Mouse (Mus musculus) stomach, postnatal 0 days (tissue): ENCODE data around the gene Hes2. TPM values are rescaled to one million over a fixed set of nuclear protein-coding genes. Genes with fewer than 3 reads are reported as not detected.

Experiments
- ATAC-seq: fragments of 200-750 bp; cut with Nextera tagmentation; 2 replicates; pipeline ENCODE4 v1.8.0; 2017; ENCODE audit not compliant: low FRiP score, low TSS enrichment
- DNase-seq: peaks from one replicate; pipeline ENCODE4 v3.0.0-alpha.2; 2016; ENCODE audit warnings: low spot score
- H3K27ac ChIP-seq: fragments of 300-500 bp; sonication (generic); replicated peaks from 2 replicates; pipeline ENCODE4 v1.5.1; 2014; ENCODE audit warnings: mild to moderate bottlenecking, control low read depth
- H3K27me3 ChIP-seq: fragments of 300-500 bp; sonication (generic); 2 replicates; pipeline ENCODE4 v1.6.1; 2014; ENCODE audit warnings: low read length; ENCODE audit not compliant: control insufficient read depth, insufficient read depth
- H3K36me3 ChIP-seq: fragments of 300-500 bp; sonication (generic); 2 replicates; pipeline ENCODE4 v1.6.1; 2014; ENCODE audit warnings: low read length, mixed read lengths; ENCODE audit not compliant: control insufficient read depth, insufficient read depth
- H3K4me1 ChIP-seq: fragments of 300-500 bp; sonication (generic); replicated peaks from 2 replicates; pipeline ENCODE4 v1.6.1; 2014; ENCODE audit warnings: antibody characterized with exemption; ENCODE audit not compliant: control insufficient read depth, insufficient read depth
- H3K4me2 ChIP-seq: fragments of 300-500 bp; sonication (generic); replicated peaks from 2 replicates; pipeline ENCODE4 v1.6.1; 2014; ENCODE audit warnings: low read depth, mild to moderate bottlenecking, control low read depth, moderate library complexity
- H3K4me3 ChIP-seq: fragments of 300-500 bp; sonication (generic); 2 replicates; pipeline ENCODE4 v1.5.1; 2014; ENCODE audit warnings: low read depth, low read length, control low read depth
- H3K9ac ChIP-seq: fragments of 300-500 bp; sonication (generic); 2 replicates; pipeline ENCODE4 v1.6.1; 2014; ENCODE audit warnings: mild to moderate bottlenecking, low read length, control low read depth, mixed read lengths
- H3K9me3 ChIP-seq: fragments of 300-500 bp; sonication (generic); 2 replicates; pipeline ENCODE4 v1.6.1; 2016; ENCODE audit warnings: low read length; ENCODE audit not compliant: control insufficient read depth
- CTCF ChIP-seq: IDR thresholded peaks from 2 replicates; pipeline ENCODE4 v1.5.1; 2016; ENCODE audit warnings: antibody characterized with exemption, low read depth, mild to moderate bottlenecking, moderate library complexity
- EP300 ChIP-seq: optimal IDR thresholded peaks from 2 replicates; pipeline ENCODE3; 2016; ENCODE audit warnings: antibody characterized with exemption
- WGBS: fragments of 180-500 bp; shearing (Covaris S2); extraction: QIAGEN DNeasy Blood & Tissue Kit; methylation state at CpG from one replicate; pipeline ENCODE4 v1.1.7; 2014; 5-methylcytosine and 5-hydroxymethylcytosine counted together
- polyA plus RNA-seq: library from polyadenylated mRNA; unstranded; fragments of >200 nt; fragmentation: Nextera tagmentation; extraction: Ambion mirVana; gene quantifications from 2 replicates; pipeline ENCODE4 v1.2.1, GENCODE M21; 2015

The Hes2 gene
- polyA plus RNA-seq, 1 experiment from 2014 or later, result 0.87 TPM

DNA sequence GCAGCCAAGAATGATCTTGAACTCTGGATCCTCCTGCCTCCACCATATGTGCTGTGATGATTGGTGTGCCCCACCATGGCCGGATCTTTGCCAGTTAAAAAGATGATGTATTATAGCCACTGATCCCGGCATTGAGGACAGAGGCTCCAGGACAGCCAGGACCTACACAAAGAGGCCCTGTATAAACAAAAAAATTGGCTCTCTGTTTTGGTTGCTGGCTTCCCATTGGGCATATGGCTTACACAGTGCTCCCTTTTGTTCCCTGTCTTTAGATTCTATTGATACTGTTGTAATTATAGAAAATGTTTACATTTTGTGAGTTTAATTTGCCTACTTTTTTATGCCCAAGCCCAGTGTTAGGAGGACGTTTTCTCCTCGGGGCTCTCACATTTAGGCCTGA, 33.9 kb downstream of the Hes2 start:
- 23% methylated on average over 4 of the region's 4 CpGs for WGBS
- no peak for ATAC-seq
- Histone ChIP-seq H3K9me3 (no peaks in the 10 kb centered on the region), H3K4me2 (no peak overlapping the region), H3K27me3 (no peaks in the 10 kb centered on the region), H3K4me3 (no peak overlapping the region), H3K9ac (no peak overlapping the region), H3K36me3 (no peaks in the 10 kb centered on the region), H3K27ac (no peak overlapping the region), H3K4me1 (no peaks in the 10 kb centered on the region)
- TF ChIP-seq EP300, result no peak
- TF ChIP-seq CTCF, result no peak
- no peak for DNase-seq

DNA sequence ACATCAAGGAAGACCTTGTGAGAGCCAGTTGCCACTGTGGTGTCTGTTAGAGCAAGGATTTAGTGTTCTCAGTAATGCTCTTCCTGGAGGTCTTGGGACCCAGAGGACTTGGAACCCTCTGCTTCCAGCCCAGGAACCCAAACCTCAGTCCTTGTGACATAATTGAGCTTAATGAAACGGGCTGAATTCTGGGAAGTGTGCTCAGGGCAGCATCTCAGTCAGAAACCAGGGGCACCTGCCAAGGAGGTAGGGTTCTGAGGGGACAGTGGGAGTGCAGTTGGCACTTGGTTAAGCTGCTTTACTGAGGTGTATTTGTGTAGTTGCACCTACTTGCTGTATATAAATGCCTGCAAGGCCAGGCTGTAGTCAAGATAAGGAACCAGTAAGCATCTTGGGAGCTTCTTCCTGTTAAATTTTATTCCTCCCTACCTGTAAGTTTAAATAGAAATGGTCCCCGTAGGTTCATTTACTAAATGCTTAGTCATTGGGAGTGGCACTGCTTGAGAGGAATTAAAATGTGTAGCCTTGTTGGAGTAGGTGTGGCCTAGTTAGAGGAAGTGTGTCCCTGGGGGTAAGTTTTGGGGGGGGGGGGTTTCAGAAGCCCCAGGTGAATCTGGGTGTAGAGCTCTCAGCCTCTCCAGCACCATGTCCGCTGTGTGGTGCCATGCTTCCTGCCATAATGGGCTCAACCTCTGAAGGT, 36.0 kb downstream of the Hes2 start:
- Histone ChIP-seq H3K27ac (no peak overlapping the region), H3K9me3 (no peaks in the 10 kb centered on the region), H3K4me3 (no peak overlapping the region), H3K4me1 (no peaks in the 10 kb centered on the region), H3K4me2 (no peak overlapping the region), H3K9ac (no peak overlapping the region), H3K27me3 (no peaks in the 10 kb centered on the region), H3K36me3 (no peaks in the 10 kb centered on the region)
- no peak for DNase-seq
- no peak for ATAC-seq
- TF ChIP-seq CTCF (no peak), EP300 (no peak)
- 69% methylated on average over 3 of the region's 3 CpGs for WGBS

DNA sequence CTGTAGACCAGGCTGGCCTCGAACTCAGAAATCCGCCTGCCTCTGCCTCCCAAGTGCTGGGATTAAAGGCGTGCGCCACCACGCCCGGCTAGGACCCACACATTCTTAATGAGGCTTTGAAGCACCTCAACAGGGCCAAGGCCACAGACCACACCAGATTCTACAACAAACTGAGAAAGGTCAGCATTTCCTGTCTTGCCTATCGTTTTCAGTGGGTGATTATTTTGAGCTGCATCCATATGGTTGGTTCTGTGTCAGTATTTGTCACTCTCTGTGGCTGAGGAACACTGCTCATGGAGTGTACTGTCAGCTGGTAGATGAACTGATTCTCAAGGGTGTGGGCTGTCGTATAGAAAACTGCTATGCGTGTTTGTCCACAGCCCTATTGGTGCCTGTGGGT, 37.6 kb downstream of the Hes2 start:
- no peak overlapping the region for H3K4me3 ChIP-seq
- no peak overlapping the region for H3K9ac ChIP-seq
- no peaks in the 10 kb centered on the region for H3K4me1 ChIP-seq
- H3K27ac ChIP-seq, result no peak overlapping the region
- H3K27me3 ChIP-seq, result no peaks in the 10 kb centered on the region
- H3K36me3 ChIP-seq, result no peaks in the 10 kb centered on the region
- no peaks in the 10 kb centered on the region for H3K9me3 ChIP-seq
- TF ChIP-seq CTCF, result no peak
- TF ChIP-seq EP300, result no peak
- DNase-seq (no peak), ATAC-seq (no peak)
- 87% methylated on average over 8 of the region's 9 CpGs for WGBS
- no peak overlapping the region for H3K4me2 ChIP-seq

DNA sequence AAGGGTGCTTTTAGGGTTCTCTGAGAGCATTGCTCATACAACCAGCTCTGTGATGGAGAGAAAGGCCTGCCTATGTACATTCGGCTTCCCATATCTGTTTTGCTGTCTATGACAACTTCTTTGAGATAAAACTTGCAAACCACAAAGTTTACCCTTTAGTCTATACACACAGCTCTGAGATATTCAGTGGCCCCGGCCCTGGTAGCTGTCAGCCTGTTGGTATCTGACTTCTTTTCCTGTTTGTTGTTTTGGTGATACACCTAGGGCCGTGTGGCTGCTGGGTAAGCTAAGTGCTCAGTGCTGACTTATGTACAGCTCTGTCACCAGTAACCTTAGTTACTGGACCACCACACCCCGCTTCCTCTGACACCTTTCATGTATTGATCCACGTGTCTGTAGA, 38.9 kb downstream of the Hes2 start:
- no peak for TF ChIP-seq CTCF
- no peak for TF ChIP-seq EP300
- ATAC-seq, result peak; percentile 85

DNA sequence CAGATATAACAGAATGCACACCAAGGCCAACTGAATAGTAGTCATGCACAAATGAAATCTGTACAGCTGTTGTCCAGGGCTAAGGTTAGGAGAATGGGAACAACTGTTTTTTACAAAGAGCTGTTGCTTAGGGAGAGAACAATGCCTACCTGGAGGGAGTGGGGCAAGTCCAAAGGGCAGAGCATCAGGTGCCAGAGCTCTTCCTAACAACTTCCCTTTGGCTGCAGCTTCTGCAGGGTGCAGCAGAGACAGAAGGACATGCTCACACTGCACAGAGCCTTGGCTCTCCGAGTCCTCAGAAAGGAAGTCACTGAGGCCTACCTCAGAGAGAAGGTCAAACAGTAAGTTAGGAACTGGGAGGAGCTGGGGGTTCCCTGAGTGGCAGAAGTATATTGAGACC, 41.0 kb downstream of the Hes2 start:
- H3K4me3 ChIP-seq, result no peak overlapping the region
- no peak overlapping the region for H3K4me2 ChIP-seq
- WGBS, result 71% methylated on average over 1 of the region's 1 CpGs
- H3K27ac ChIP-seq, result no peak overlapping the region
- H3K36me3 ChIP-seq, result no peaks in the 10 kb centered on the region
- H3K27me3 ChIP-seq, result no peaks in the 10 kb centered on the region
- H3K9ac ChIP-seq, result no peak overlapping the region
- H3K4me1 ChIP-seq, result no peaks in the 10 kb centered on the region
- no peak for DNase-seq
- no peaks in the 10 kb centered on the region for H3K9me3 ChIP-seq
- peak; percentile 31; the same call in 1 of the 2 replicates for ATAC-seq
- TF ChIP-seq EP300 (no peak), CTCF (no peak)

More for the DNA sequence above, 38.9 kb downstream of the Hes2 start:
- Histone ChIP-seq H3K9ac (no peak overlapping the region), H3K4me1 (no peaks in the 10 kb centered on the region), H3K9me3 (no peaks in the 10 kb centered on the region), H3K27me3 (no peaks in the 10 kb centered on the region), H3K4me3 (no peak overlapping the region), H3K36me3 (no peaks in the 10 kb centered on the region), H3K27ac (no peak overlapping the region), H3K4me2 (no peak overlapping the region)
- 59% methylated on average over 5 of the region's 5 CpGs for WGBS
- DNase-seq, result no peak

DNA sequence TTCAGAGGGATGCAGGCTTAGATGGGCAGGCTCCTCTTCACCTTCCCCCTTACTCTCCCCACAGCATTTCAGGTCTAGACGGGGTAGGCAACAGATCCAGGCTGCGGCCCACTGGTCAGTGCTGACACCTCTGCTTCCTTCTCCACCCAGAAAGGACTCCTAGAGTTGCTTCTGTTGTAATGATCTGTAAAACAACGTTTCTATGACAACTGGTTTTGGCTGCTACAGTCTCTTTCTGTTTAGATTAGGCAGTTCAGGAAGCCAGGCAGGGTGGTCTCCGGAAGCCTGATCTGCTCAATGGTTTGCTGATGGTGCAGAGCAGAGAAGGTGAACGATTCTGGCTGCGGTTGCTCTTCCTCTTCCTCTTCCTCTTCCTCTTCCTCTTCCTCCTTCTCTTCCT, 42.8 kb downstream of the Hes2 start:
- H3K36me3 ChIP-seq, result no peaks in the 10 kb centered on the region
- H3K27ac ChIP-seq, result no peak overlapping the region
- H3K27me3 ChIP-seq, result no peaks in the 10 kb centered on the region
- DNase-seq (no peak), ATAC-seq (no peak)
- no peak overlapping the region for H3K4me2 ChIP-seq
- no peak overlapping the region for H3K4me3 ChIP-seq
- no peaks in the 10 kb centered on the region for H3K4me1 ChIP-seq
- TF ChIP-seq CTCF (no peak), EP300 (no peak)
- 40% methylated on average over 6 of the region's 6 CpGs for WGBS
- no peak overlapping the region for H3K9ac ChIP-seq
- no peaks in the 10 kb centered on the region for H3K9me3 ChIP-seq
